Mouse (Mus musculus): ENCODE data around the gene Furin.

DNA sequence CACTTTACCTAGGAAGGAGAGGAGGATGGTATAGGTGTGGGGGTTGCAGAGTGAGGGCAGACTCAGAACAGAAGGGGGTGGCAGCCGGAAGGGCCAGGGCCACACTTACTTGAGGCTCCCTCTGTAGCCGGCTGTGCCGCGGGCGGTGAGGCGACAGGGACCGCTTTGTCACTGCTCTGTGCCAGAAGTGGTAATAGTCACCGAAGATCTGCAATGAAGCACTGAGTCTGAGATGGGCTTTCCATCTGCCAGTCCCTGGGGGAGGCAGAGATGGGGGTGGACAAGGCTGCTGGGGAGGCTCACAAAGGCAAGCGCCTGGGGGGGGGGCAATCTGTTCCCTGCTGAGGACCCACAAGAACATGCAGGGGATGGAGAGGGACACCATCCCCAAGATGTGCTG lies 7.2 kb downstream of the Furin start:
- no peak for TF ChIP-seq CTCF (conservative IDR thresholded peaks at IDR 0.05 in 1 of 2, IDR thresholded peaks at IDR 0.05 in 1 of 2; ENCODE audit: low read depth in 2 of 2, low read length in 2 of 2)
- TF ChIP-seq GABPA (IDR thresholded peaks at IDR 0.05; ENCODE audit: insufficient replicate concordance, low read depth, low read length), result no peak
- TF ChIP-seq CHD1 (IDR thresholded peaks at IDR 0.05; ENCODE audit: low read depth, low read length), result no peak
- TF ChIP-seq RCOR1 (conservative IDR thresholded peaks at IDR 0.05; ENCODE audit: low read depth, low read length), result no peak
- no peak for TF ChIP-seq RAD21 (IDR thresholded peaks at IDR 0.05; ENCODE audit: low read depth, low read length)
- TF ChIP-seq SIN3A (IDR thresholded peaks at IDR 0.05; ENCODE audit: low read length), result no peak
- no peak for TF ChIP-seq USF1 (IDR thresholded peaks at IDR 0.05; ENCODE audit: low read depth, low read length)
- no peak for TF ChIP-seq ZMIZ1 (IDR thresholded peaks at IDR 0.05; ENCODE audit: low read depth, low read length)
